Mouse (Mus musculus): ENCODE results near the gene Ttll6. TPM values are rescaled to one million over a fixed set of nuclear protein-coding genes. Genes with fewer than 3 reads are reported as not detected.

Ttll6 gene
- polyA plus RNA-seq, 1 experiment from 2014 or later: not detected

GRCm38 (mm10) chr11:96195769-96196280, 62.2 kb downstream of the Ttll6 start:
- no peak overlapping the region for H3K9ac ChIP-seq (replicated peaks)
- H3K4me2 ChIP-seq: no peak overlapping the region
- ATAC-seq (ENCODE audit: insufficient number of reproducible peaks, insufficient read depth, low FRiP score, low TSS enrichment, low read depth): no peak
- H3K27ac ChIP-seq: no peak overlapping the region
- peaks cover 100% of the 10 kb centered on the region for H3K27me3 ChIP-seq
- 2% methylated on average over 20 of the region's 20 CpGs for WGBS
- no peaks in the 10 kb centered on the region for H3K9me3 ChIP-seq
- H3K4me3 ChIP-seq (replicated peaks): no peak overlapping the region
- H3K36me3 ChIP-seq: no peaks in the 10 kb centered on the region
- H3K4me1 ChIP-seq (replicated peaks): peaks cover 11% of the 10 kb centered on the region

GRCm38 (mm10) chr11:96198642-96199041, 65.1 kb downstream of the Ttll6 start:
- WGBS: under 1% methylated on average over 11 of the region's 12 CpGs
- H3K4me3 ChIP-seq (replicated peaks): no peak overlapping the region
- H3K27ac ChIP-seq: no peak overlapping the region
- H3K4me2 ChIP-seq: no peak overlapping the region
- no peak overlapping the region for H3K9ac ChIP-seq (replicated peaks)
- H3K4me1 ChIP-seq (replicated peaks): peaks cover 12% of the 10 kb centered on the region
- peaks cover 99% of the 10 kb centered on the region for H3K27me3 ChIP-seq
- ATAC-seq (ENCODE audit: insufficient number of reproducible peaks, insufficient read depth, low FRiP score, low TSS enrichment, low read depth): no peak
- H3K9me3 ChIP-seq: no peaks in the 10 kb centered on the region
- H3K36me3 ChIP-seq: no peaks in the 10 kb centered on the region

GRCm38 (mm10) chr11:96199181-96200086, 65.8 kb downstream of the Ttll6 start:
- H3K4me1 ChIP-seq (replicated peaks): 0 out of 2 replicates have a peak, but pooled peaks cover 8% of the 10 kb centered on the region
- no peak overlapping the region for H3K27ac ChIP-seq
- 1% methylated on average over 22 of the region's 22 CpGs for WGBS
- ATAC-seq (ENCODE audit: insufficient number of reproducible peaks, insufficient read depth, low FRiP score, low TSS enrichment, low read depth): no peak
- no peaks in the 10 kb centered on the region for H3K36me3 ChIP-seq
- H3K27me3 ChIP-seq: peaks cover 99% of the 10 kb centered on the region
- H3K4me3 ChIP-seq (replicated peaks): no peak overlapping the region
- H3K9me3 ChIP-seq: no peaks in the 10 kb centered on the region
- 0 out of 2 replicates have a peak overlapping the region, but pooled peaks have one; percentile 9 for H3K4me2 ChIP-seq
- no peak overlapping the region for H3K9ac ChIP-seq (replicated peaks)

- Histone ChIP-seq H3K4me2 (no peak overlapping the region), H3K4me1 (replicated peaks) (0 out of 2 replicates have a peak, but pooled peaks cover 8% of the 10 kb centered on the region), H3K27me3 (peaks cover 96% of the 10 kb centered on the region), H3K36me3 (no peaks in the 10 kb centered on the region), H3K4me3 (replicated peaks) (no peak overlapping the region), H3K9ac (replicated peaks) (no peak overlapping the region), H3K9me3 (no peaks in the 10 kb centered on the region), H3K27ac (no peak overlapping the region)
- no peak for ATAC-seq (ENCODE audit: insufficient number of reproducible peaks, insufficient read depth, low FRiP score, low TSS enrichment, low read depth)
- under 1% methylated on average over 14 of the region's 14 CpGs for WGBS
These were observed 66.6 kb downstream of the Ttll6 start for GRCm38 (mm10) chr11:96200183-96200655.

- no peaks in the 10 kb centered on the region for H3K9me3 ChIP-seq
- no peak overlapping the region for H3K4me3 ChIP-seq (replicated peaks)
These were observed 68.2 kb downstream of the Ttll6 start for GRCm38 (mm10) chr11:96201741-96202140.

GRCm38 (mm10) chr11:96202401-96203081, 69.0 kb downstream of the Ttll6 start:
- WGBS: 2% methylated on average over 14 of the region's 14 CpGs
- H3K4me2 ChIP-seq: no peak overlapping the region
- 0 out of 2 replicates have a peak overlapping the region, but pooled peaks have one; percentile 3 for H3K4me3 ChIP-seq (replicated peaks)
- no peak for ATAC-seq (ENCODE audit: insufficient number of reproducible peaks, insufficient read depth, low FRiP score, low TSS enrichment, low read depth)
- no peaks in the 10 kb centered on the region for H3K36me3 ChIP-seq
- H3K27ac ChIP-seq: no peak overlapping the region
- 0 out of 2 replicates have a peak, but pooled peaks cover 8% of the 10 kb centered on the region for H3K4me1 ChIP-seq (replicated peaks)
- H3K9me3 ChIP-seq: no peaks in the 10 kb centered on the region
- H3K9ac ChIP-seq (replicated peaks): no peak overlapping the region
- H3K27me3 ChIP-seq: peaks cover 95% of the 10 kb centered on the region

More at GRCm38 (mm10) chr11:96201741-96202140, 68.2 kb downstream of the Ttll6 start:
- H3K4me2 ChIP-seq: no peak overlapping the region
- no peak for ATAC-seq (ENCODE audit: insufficient number of reproducible peaks, insufficient read depth, low FRiP score, low TSS enrichment, low read depth)
- H3K27ac ChIP-seq: no peak overlapping the region
- peaks cover 95% of the 10 kb centered on the region for H3K27me3 ChIP-seq
- H3K36me3 ChIP-seq: no peaks in the 10 kb centered on the region
- 0 out of 2 replicates have a peak, but pooled peaks cover 8% of the 10 kb centered on the region for H3K4me1 ChIP-seq (replicated peaks)
- H3K9ac ChIP-seq (replicated peaks): no peak overlapping the region

- H3K4me3 ChIP-seq (replicated peaks): peak overlapping the region; percentile 12
- ATAC-seq (ENCODE audit: insufficient number of reproducible peaks, insufficient read depth, low FRiP score, low TSS enrichment, low read depth): no peak
- H3K9me3 ChIP-seq: no peaks in the 10 kb centered on the region
- H3K36me3 ChIP-seq: no peaks in the 10 kb centered on the region
- WGBS: under 1% methylated on average over 37 of the region's 37 CpGs
- no peak overlapping the region; the same call in 1 of the 2 replicates for H3K4me2 ChIP-seq
- H3K9ac ChIP-seq (replicated peaks): no peak overlapping the region
- peaks cover 95% of the 10 kb centered on the region for H3K27me3 ChIP-seq
- no peak overlapping the region for H3K27ac ChIP-seq
- H3K4me1 ChIP-seq (replicated peaks): 0 out of 2 replicates have a peak, but pooled peaks cover 8% of the 10 kb centered on the region
These were observed 69.7 kb downstream of the Ttll6 start for GRCm38 (mm10) chr11:96203182-96203788.

GRCm38 (mm10) chr11:96203789-96204186, 70.2 kb downstream of the Ttll6 start:
- Histone ChIP-seq H3K4me2 (no peak overlapping the region; the same call in 1 of the 2 replicates), H3K27ac (no peak overlapping the region), H3K4me1 (replicated peaks) (0 out of 2 replicates have a peak, but pooled peaks cover 8% of the 10 kb centered on the region), H3K36me3 (no peaks in the 10 kb centered on the region), H3K4me3 (replicated peaks) (peak overlapping the region; percentile 12), H3K9ac (replicated peaks) (no peak overlapping the region), H3K9me3 (no peaks in the 10 kb centered on the region), H3K27me3 (peaks cover 95% of the 10 kb centered on the region)
- no peak for ATAC-seq (ENCODE audit: insufficient number of reproducible peaks, insufficient read depth, low FRiP score, low TSS enrichment, low read depth)
- under 1% methylated on average over 16 of the region's 16 CpGs for WGBS

- no peaks in the 10 kb centered on the region for H3K9me3 ChIP-seq
These were observed 70.8 kb downstream of the Ttll6 start for GRCm38 (mm10) chr11:96204351-96204750.

GRCm38 (mm10) chr11:96205426-96206131, 72.0 kb downstream of the Ttll6 start:
- WGBS: 2% methylated on average over 15 of the region's 15 CpGs
- Histone ChIP-seq H3K9me3 (no peaks in the 10 kb centered on the region), H3K4me3 (replicated peaks) (no peak overlapping the region), H3K9ac (replicated peaks) (no peak overlapping the region), H3K4me2 (no peak overlapping the region), H3K4me1 (replicated peaks) (0 out of 2 replicates have a peak, but pooled peaks cover 4% of the 10 kb centered on the region), H3K27me3 (peaks cover 91% of the 10 kb centered on the region), H3K27ac (no peak overlapping the region), H3K36me3 (no peaks in the 10 kb centered on the region)
- ATAC-seq (ENCODE audit: insufficient number of reproducible peaks, insufficient read depth, low FRiP score, low TSS enrichment, low read depth): no peak

More at GRCm38 (mm10) chr11:96204351-96204750, 70.8 kb downstream of the Ttll6 start:
- WGBS: 2% methylated on average over 11 of the region's 11 CpGs
- H3K4me1 ChIP-seq (replicated peaks): 0 out of 2 replicates have a peak, but pooled peaks cover 8% of the 10 kb centered on the region
- H3K36me3 ChIP-seq: no peaks in the 10 kb centered on the region
- H3K27ac ChIP-seq: no peak overlapping the region
- H3K27me3 ChIP-seq: peaks cover 95% of the 10 kb centered on the region
- no peak overlapping the region for H3K4me2 ChIP-seq
- ATAC-seq (ENCODE audit: insufficient number of reproducible peaks, insufficient read depth, low FRiP score, low TSS enrichment, low read depth): no peak
- no peak overlapping the region for H3K9ac ChIP-seq (replicated peaks)
- H3K4me3 ChIP-seq (replicated peaks): no peak overlapping the region

Measured in limb, embryonic 12.5 days (tissue).